Mouse (Mus musculus): ENCODE results near the gene Hist1h2bc.
"Not testable (repeated sequence)": the region's sequence is repeated elsewhere in the genome, so short reads cannot be mapped to it uniquely, and the experiment has no call there.

GRCm38 (mm10) chr13:23684295-23684945 is 421 bp downstream of the Hist1h2bc start:
- TF ChIP-seq CTCF (IDR thresholded peaks at IDR 0.05; ENCODE audit: control insufficient read depth, insufficient read depth, insufficient read length); MYOG (IDR thresholded peaks at IDR 0.05; ENCODE audit: control insufficient read depth, extremely low read depth, insufficient read length); USF1 (IDR thresholded peaks at IDR 0.05; ENCODE audit: low read depth); CEBPB (IDR thresholded peaks at IDR 0.05; ENCODE audit: low read depth); MAX (IDR thresholded peaks at IDR 0.05): not testable (repeated sequence)
